Mouse (Mus musculus) heart, embryonic 14.5 days (tissue): Measurements from ENCODE around the gene Angptl2. TPM values are rescaled to one million over a fixed set of nuclear protein-coding genes. Genes with fewer than 3 reads are reported as not detected.

ENCODE experiments used
- ATAC-seq: fragments of 200-750 bp; cut with Nextera tagmentation; 2 replicates; pipeline ENCODE4 v1.8.0; 2017; ENCODE audit warnings: low read depth, moderate TSS enrichment; ENCODE audit not compliant: insufficient number of reproducible peaks, insufficient read depth, low FRiP score
- H3K27ac ChIP-seq, 2 experiments: fragments of 200-500 bp in 1 of 2; fragments of 300-500 bp in 1 of 2; sonication (generic) in 1 of 2; replicated peaks in 1 of 2; 2 replicates each; pipeline ENCODE4 v1.5.1; 2012 to 2014; ENCODE audit warnings: low read depth in 2 of 2, low read length in 2 of 2, control low read depth in 1 of 2, mild to moderate bottlenecking in 1 of 2, mixed read lengths in 1 of 2; ENCODE audit not compliant: control insufficient read depth in 1 of 2, insufficient read depth in 1 of 2
- H3K27me3 ChIP-seq: fragments of 300-500 bp; sonication (generic); 2 replicates; pipeline ENCODE4 v1.6.1; 2014; ENCODE audit warnings: mild to moderate bottlenecking, low read length, control low read depth; ENCODE audit not compliant: control insufficient read depth, insufficient read depth
- H3K36me3 ChIP-seq: fragments of 300-500 bp; sonication (generic); 2 replicates; pipeline ENCODE4 v1.6.1; 2014; ENCODE audit warnings: mild to moderate bottlenecking, control low read depth, low read length, mixed read lengths; ENCODE audit not compliant: control insufficient read depth, insufficient read depth
- H3K4me1 ChIP-seq, 2 experiments: fragments of 200-500 bp in 1 of 2; fragments of 300-500 bp in 1 of 2; sonication (generic) in 1 of 2; 2 replicates each; pipeline ENCODE4 v1.6.1; 2012 to 2014; ENCODE audit warnings: low read length in 2 of 2, control low read depth in 1 of 2, mixed read lengths in 1 of 2; ENCODE audit not compliant: control insufficient read depth in 2 of 2, insufficient read depth in 2 of 2
- H3K4me2 ChIP-seq: fragments of 300-500 bp; sonication (generic); 2 replicates; pipeline ENCODE4 v1.6.1; 2014; ENCODE audit warnings: mild to moderate bottlenecking, low read length
- H3K4me3 ChIP-seq, 2 experiments: fragments of 200-500 bp in 1 of 2; fragments of 300-500 bp in 1 of 2; sonication (generic) in 1 of 2; 2 replicates each; pipeline ENCODE4 v1.5.1; 2012 to 2014; ENCODE audit warnings: low read length in 2 of 2, mild to moderate bottlenecking in 2 of 2, control low read depth in 1 of 2, low read depth in 1 of 2, moderate library complexity in 1 of 2; ENCODE audit not compliant: control insufficient read depth in 1 of 2, insufficient read depth in 1 of 2
- H3K9ac ChIP-seq: fragments of 300-500 bp; sonication (generic); 2 replicates; pipeline ENCODE4 v1.6.1; 2014; ENCODE audit warnings: mild to moderate bottlenecking, low read length
- H3K9me3 ChIP-seq: fragments of 300-500 bp; sonication (generic); 2 replicates; pipeline ENCODE4 v1.6.1; 2016; ENCODE audit warnings: low read length, control low read depth; ENCODE audit not compliant: control insufficient read depth
- WGBS: fragments of 180-500 bp; shearing (Covaris S2); extraction: QIAGEN DNeasy Blood & Tissue Kit; methylation state at CpG from one replicate; pipeline ENCODE4 v1.1.7; 2014; 5-methylcytosine and 5-hydroxymethylcytosine counted together
- polyA plus RNA-seq: library from polyadenylated mRNA; unstranded; fragments of >200 nt; fragmentation: Nextera tagmentation; extraction: Ambion mirVana; gene quantifications from 2 replicates; pipeline ENCODE4 v1.2.1, GENCODE M21; 2014

The Angptl2 gene
- polyA plus RNA-seq, 1 experiment from 2014 or later = 58.2 TPM

GRCm38 (mm10) chr2:33246841-33247240, 31.0 kb downstream of the Angptl2 start:
- H3K4me2 ChIP-seq = no peak overlapping the region
- no peak overlapping the region for H3K27ac ChIP-seq
- peaks cover 53% of the 10 kb centered on the region for H3K36me3 ChIP-seq
- no peaks in the 10 kb centered on the region for H3K9me3 ChIP-seq
- H3K27me3 ChIP-seq = no peaks in the 10 kb centered on the region
- peaks cover 28 to 38% of the 10 kb centered on the region in 2 experiments for H3K4me1 ChIP-seq
- H3K9ac ChIP-seq = no peak overlapping the region
- H3K4me3 ChIP-seq = no peak overlapping the region
- 70% methylated on average over 5 of the region's 5 CpGs for WGBS
- no peak for ATAC-seq

GRCm38 (mm10) chr2:33248549-33248948, 32.7 kb downstream of the Angptl2 start:
- Histone ChIP-seq H3K27me3 (no peaks in the 10 kb centered on the region), H3K9me3 (no peaks in the 10 kb centered on the region), H3K27ac (no peak overlapping the region), H3K36me3 (peaks cover 36% of the 10 kb centered on the region), H3K9ac (no peak overlapping the region), H3K4me3 (no peak overlapping the region), H3K4me1 (peaks cover 44 to 55% of the 10 kb centered on the region in 2 experiments), H3K4me2 (no peak overlapping the region)
- no peak for ATAC-seq
- WGBS = 85% methylated on average over 7 of the region's 7 CpGs

GRCm38 (mm10) chr2:33249922-33250633, 34.2 kb downstream of the Angptl2 start:
- Histone ChIP-seq H3K4me2 (no peak overlapping the region), H3K4me1 (peaks cover 50 to 60% of the 10 kb centered on the region in 2 experiments), H3K9ac (peak overlapping the region; percentile 32), H3K9me3 (no peaks in the 10 kb centered on the region), H3K27me3 (no peaks in the 10 kb centered on the region), H3K4me3 (no peak overlapping the region), H3K36me3 (peaks cover 23% of the 10 kb centered on the region), H3K27ac (peak overlapping the region; percentile 64 to 72)
- WGBS = 31% methylated on average over 3 of the region's 3 CpGs
- no peak for ATAC-seq

- H3K4me2 ChIP-seq = no peak overlapping the region
- no peak overlapping the region for H3K4me3 ChIP-seq
- ATAC-seq = no peak
- H3K27me3 ChIP-seq = no peaks in the 10 kb centered on the region
- H3K9ac ChIP-seq = no peak overlapping the region
- H3K9me3 ChIP-seq = no peaks in the 10 kb centered on the region
- H3K36me3 ChIP-seq = 0 out of 2 replicates have a peak, but pooled peaks cover under 1% of the 10 kb centered on the region
- 87% methylated on average over 6 of the region's 6 CpGs for WGBS
- H3K27ac ChIP-seq = peak overlapping the region; percentile 86 to 90
- peaks cover 61 to 69% of the 10 kb centered on the region in 2 experiments for H3K4me1 ChIP-seq
These were observed 36.9 kb downstream of the Angptl2 start for GRCm38 (mm10) chr2:33252751-33253150.

- peak; percentile 37; the same call in 1 of the 2 replicates for ATAC-seq
- H3K4me2 ChIP-seq = peak overlapping the region; percentile 41
- WGBS = 16% methylated on average over 4 of the region's 4 CpGs
These were observed 37.8 kb downstream of the Angptl2 start for GRCm38 (mm10) chr2:33253572-33254190.

GRCm38 (mm10) chr2:33254318-33254985, 38.6 kb downstream of the Angptl2 start:
- ATAC-seq = no peak
- H3K9me3 ChIP-seq = no peaks in the 10 kb centered on the region
- H3K9ac ChIP-seq = peak overlapping the region; percentile 56
- 60% methylated on average over 9 of the region's 9 CpGs for WGBS
- no peaks in the 10 kb centered on the region for H3K27me3 ChIP-seq
- H3K4me1 ChIP-seq = peaks cover 55 to 63% of the 10 kb centered on the region in 2 experiments
- H3K36me3 ChIP-seq = no peaks in the 10 kb centered on the region
- no peak overlapping the region for H3K4me3 ChIP-seq
- H3K4me2 ChIP-seq = peak overlapping the region; percentile 41
- peak overlapping the region; percentile 83 to 90 for H3K27ac ChIP-seq

More at GRCm38 (mm10) chr2:33253572-33254190, 37.8 kb downstream of the Angptl2 start:
- Histone ChIP-seq H3K36me3 (no peaks in the 10 kb centered on the region), H3K9ac (peak overlapping the region; percentile 56), H3K27me3 (no peaks in the 10 kb centered on the region), H3K4me3 (no peak overlapping the region), H3K4me1 (peaks cover 61 to 69% of the 10 kb centered on the region in 2 experiments), H3K9me3 (no peaks in the 10 kb centered on the region), H3K27ac (peak overlapping the region; percentile 86 to 90)

- Histone ChIP-seq H3K4me1 (peaks cover 44 to 53% of the 10 kb centered on the region in 2 experiments), H3K27ac (no peak overlapping the region), H3K9ac (no peak overlapping the region), H3K4me2 (no peak overlapping the region), H3K36me3 (no peaks in the 10 kb centered on the region), H3K4me3 (no peak overlapping the region), H3K9me3 (no peaks in the 10 kb centered on the region), H3K27me3 (no peaks in the 10 kb centered on the region)
- no peak for ATAC-seq
- 26% methylated on average over 3 of the region's 3 CpGs for WGBS
These were observed 41.1 kb downstream of the Angptl2 start for GRCm38 (mm10) chr2:33256769-33257537.
